In the genomic region with DNA sequence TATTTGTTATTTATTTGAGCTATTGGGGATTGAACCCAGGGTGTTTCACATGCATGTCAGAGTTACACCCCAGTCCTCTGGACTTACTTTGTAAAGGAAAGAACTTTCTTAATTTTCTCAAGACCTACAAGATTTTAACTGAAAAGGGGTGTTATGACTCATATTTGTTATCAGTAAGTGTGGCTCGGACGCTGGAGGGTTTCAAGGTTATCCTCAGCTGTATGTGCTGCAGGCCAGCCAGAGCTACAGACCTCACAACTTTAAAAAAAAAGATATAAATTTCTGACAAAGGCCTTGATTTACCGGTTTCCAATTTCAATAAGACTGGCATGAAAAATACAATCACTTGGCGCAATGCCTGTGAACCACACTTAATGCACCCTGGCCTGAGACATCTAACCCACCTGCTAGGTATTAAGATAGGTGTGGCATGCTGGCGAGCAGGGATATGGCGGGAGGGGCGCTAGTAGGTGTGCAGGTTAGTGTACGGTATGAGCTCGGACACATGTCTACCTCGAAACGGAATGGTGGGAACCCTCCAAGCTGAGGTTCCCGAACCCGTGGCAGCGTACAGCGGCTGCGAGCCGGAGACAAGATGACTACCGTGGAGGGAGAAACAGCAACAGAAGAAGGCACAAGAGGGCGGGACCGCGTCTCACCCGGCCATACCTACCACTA, we compare ENCODE assay signal across 8 mouse cellular contexts. TPM values are rescaled to one million over a fixed set of nuclear protein-coding genes. Genes with fewer than 3 reads are reported as not detected.
DNase-seq lines count a peak whose midpoint lies in the region; ATAC-seq and TF ChIP-seq lines count a peak whose summit lies in the region.

No protein-coding gene starts in this region.

- no peak; the same call in 1 of the 2 replicates for ATAC-seq in heart, embryonic 16.5 days (replicated peaks; ENCODE audit: extremely low read depth, insufficient read depth, low FRiP score)
- no peak for ATAC-seq in G1E (ENCODE audit: extremely low read depth, insufficient number of reproducible peaks, low FRiP score, poor library complexity, severe bottlenecking)
- ATAC-seq in forebrain, embryonic 15.5 days (replicated peaks): peak; percentile 63
- no peak for ATAC-seq in activated CD4-positive, CD25-positive, alpha-beta regulatory T cell, adult 4 months

- peak overlapping the region; percentile 64 for H3K4me3 ChIP-seq in heart, embryonic 16.5 days (ENCODE audit: low read length)
- peak overlapping the region; percentile 95 for H3K4me3 ChIP-seq in G1E (ENCODE audit: low read depth, low read length)
- peak overlapping the region; percentile 64 for H3K4me3 ChIP-seq in forebrain, embryonic 15.5 days

- peaks cover 6% of the 10 kb centered on the region for H3K36me3 ChIP-seq in heart, embryonic 16.5 days (ENCODE audit: control insufficient read depth, insufficient read depth)
- peaks cover 26% of the 10 kb centered on the region for H3K36me3 ChIP-seq in G1E (replicated peaks)
- no peaks in the 10 kb centered on the region for H3K36me3 ChIP-seq in forebrain, embryonic 15.5 days

- WGBS in heart, embryonic 16.5 days: under 1% methylated on average over 22 of the region's 22 CpGs
- WGBS in forebrain, embryonic 15.5 days: 3% methylated on average over 22 of the region's 22 CpGs

- H3K4me1 ChIP-seq in heart, embryonic 16.5 days (ENCODE audit: control insufficient read depth, insufficient read depth, low read length): peaks cover 8% of the 10 kb centered on the region
- H3K4me1 ChIP-seq in G1E (ENCODE audit: insufficient read depth, low read depth, low read length): peaks cover 17% of the 10 kb centered on the region
- H3K4me1 ChIP-seq in forebrain, embryonic 15.5 days: peaks cover 10% of the 10 kb centered on the region

- H3K9ac ChIP-seq in heart, embryonic 16.5 days (ENCODE audit: low read length): peak overlapping the region; percentile 75
- H3K9ac ChIP-seq in forebrain, embryonic 15.5 days (replicated peaks): peak overlapping the region; percentile 72

- peak overlapping the region; percentile 70 for H3K4me2 ChIP-seq in heart, embryonic 16.5 days (ENCODE audit: low read depth, low read length)
- H3K4me2 ChIP-seq in forebrain, embryonic 15.5 days (replicated peaks): peak overlapping the region; percentile 67

- no peak for DNase-seq in heart, postnatal 25 days (ENCODE audit: low spot score)
- DNase-seq in G1E (ENCODE audit: low spot score): peak; percentile 4
- peak; percentile 27 for DNase-seq in lung, postnatal 10 days
- no peak for DNase-seq in left cerebral cortex, postnatal 36 days (ENCODE audit: low spot score in 2 of 2)
- DNase-seq in thymus, adult 18-20 months: no peak

- no peak for TF ChIP-seq CTCF in G1E (IDR thresholded peaks at IDR 0.05; ENCODE audit: low read depth, low read length)

- H3K27me3 ChIP-seq in heart, embryonic 16.5 days (ENCODE audit: control insufficient read depth, insufficient read depth, low read length): no peaks in the 10 kb centered on the region
- H3K27me3 ChIP-seq in G1E (ENCODE audit: insufficient read depth, low read length): no peaks in the 10 kb centered on the region
- H3K27me3 ChIP-seq in forebrain, embryonic 15.5 days: no peaks in the 10 kb centered on the region

- intact Hi-C loops in heart, postnatal 25 days (cut with DNase I): loop anchor here (2.0 kb wide), 1 partner anchor 30 kb away; no protein-coding TSS in a partner anchor
- intact Hi-C loops in left cerebral cortex, postnatal 36 days (cut with DNase I): no loop called here

- peaks cover 5% of the 10 kb centered on the region; the same call in 1 of the 2 replicates for H3K9me3 ChIP-seq in heart, embryonic 16.5 days (replicated peaks; ENCODE audit: control insufficient read depth, low read length)
- H3K9me3 ChIP-seq in G1E (replicated peaks): peaks cover 2% of the 10 kb centered on the region
- H3K9me3 ChIP-seq in forebrain, embryonic 15.5 days: no peaks in the 10 kb centered on the region

- H3K27ac ChIP-seq in heart, embryonic 16.5 days (ENCODE audit: low read length): peak overlapping the region; percentile 91
- peak overlapping the region; percentile 89 for H3K27ac ChIP-seq in forebrain, embryonic 15.5 days (replicated peaks)

RNA-seq across cellular contexts. Expression of a gene that starts 0.5 kb away (rescaled TPM):
- polyA plus RNA-seq in heart, embryonic 16.5 days (2015; fragmentation: Nextera tagmentation; extraction: Ambion mirVana): 6.0 TPM in 2 replicates
- 1 to 10 TPM; 3.6 to 4.6 TPM for total RNA-seq in heart, postnatal 25 days (2021)
- total RNA-seq in G1E (2014; fragmentation: Nextera tagmentation) (4.2 and 4.9 TPM in 2 replicates), G1E (2017) (7.4 and 8.0 TPM in 2 replicates)
- polyA plus RNA-seq in G1E (2012): 1.6 and 2.2 TPM in 2 replicates
- 6.5 and 7.0 TPM in 2 replicates for polyA plus RNA-seq in forebrain, embryonic 15.5 days (2015; fragmentation: Nextera tagmentation; extraction: Ambion mirVana)
- total RNA-seq in left cerebral cortex, postnatal 36 days (2021): 1 to 10 TPM; 6.5 to 7.6 TPM
- 10 to 100 TPM in 1 of 2 experiments, 1 to 10 TPM in 1; 8.4 to 11.3 TPM for polyA plus RNA-seq in activated CD4-positive, CD25-positive, alpha-beta regulatory T cell, adult 4 months (2017; shearing (Covaris generic))

RNA-seq across cellular contexts. Expression of a gene that starts 28.9 kb away (rescaled TPM):
- polyA plus RNA-seq in heart, embryonic 16.5 days (2015; fragmentation: Nextera tagmentation; extraction: Ambion mirVana): 27.5 and 28.3 TPM in 2 replicates
- total RNA-seq in heart, postnatal 25 days (2021): 10 to 100 TPM; 21.8 to 22.0 TPM
- not detected in 2 replicates for total RNA-seq in G1E (2014; fragmentation: Nextera tagmentation)
- total RNA-seq in G1E (2017): not detected in 2 replicates
- polyA plus RNA-seq in G1E (2012): not detected in 2 replicates
- 3.8 and 4.2 TPM in 2 replicates for polyA plus RNA-seq in forebrain, embryonic 15.5 days (2015; fragmentation: Nextera tagmentation; extraction: Ambion mirVana)
- total RNA-seq in left cerebral cortex, postnatal 36 days (2021): 10 to 100 TPM in 1 of 2 experiments, 1 to 10 TPM in 1; 8.6 to 14.5 TPM
- 1 to 10 TPM in 1 of 2 experiments, under 1 TPM in 1; 0.60 to 1.1 TPM for polyA plus RNA-seq in activated CD4-positive, CD25-positive, alpha-beta regulatory T cell, adult 4 months (2017; shearing (Covaris generic))

Comparison
In these comparisons a context has a peak if more than half of its experiments do, and no peak if none do; other contexts are left out.
1. DNase-seq: peak in G1E (single experiment) and lung, postnatal 10 days (single experiment); none in heart, postnatal 25 days (single experiment), left cerebral cortex, postnatal 36 days (0 of 2) and thymus, adult 18-20 months (0 of 2).
2. Peak in every context shown above with its lines, with median percentiles within 50 percentile points of each other: H3K4me3 ChIP-seq.